Mouse (Mus musculus) heart, embryonic 16.5 days (tissue): ENCODE results near the gene Ywhab. TPM values are rescaled to one million over a fixed set of nuclear protein-coding genes. Genes with fewer than 3 reads are reported as not detected.

Experiments used
- ATAC-seq: fragments of 200-750 bp; cut with Nextera tagmentation; replicated peaks from 2 replicates; pipeline ENCODE4 v1.8.0; 2017; ENCODE audit warnings: moderate number of reproducible peaks; ENCODE audit not compliant: insufficient read depth, low FRiP score; ENCODE audit errors: extremely low read depth
- H3K27ac ChIP-seq: fragments of 300-500 bp; sonication (generic); 2 replicates; pipeline ENCODE4 v1.5.1; 2014; ENCODE audit warnings: mild to moderate bottlenecking, low read length, control low read depth, moderate library complexity
- H3K27me3 ChIP-seq: fragments of 300-500 bp; sonication (generic); 2 replicates; pipeline ENCODE4 v1.6.1; 2014; ENCODE audit warnings: low read length, mixed read lengths; ENCODE audit not compliant: control insufficient read depth, insufficient read depth
- H3K36me3 ChIP-seq: fragments of 300-500 bp; sonication (generic); 2 replicates; pipeline ENCODE4 v1.6.1; 2014; ENCODE audit not compliant: control insufficient read depth, insufficient read depth
- H3K4me1 ChIP-seq: fragments of 300-500 bp; sonication (generic); 2 replicates; pipeline ENCODE4 v1.6.1; 2014; ENCODE audit warnings: low read length, mixed read lengths; ENCODE audit not compliant: control insufficient read depth, insufficient read depth
- H3K4me2 ChIP-seq: fragments of 300-500 bp; sonication (generic); 2 replicates; pipeline ENCODE4 v1.6.1; 2014; ENCODE audit warnings: low read depth, mild to moderate bottlenecking, control low read depth, low read length
- H3K4me3 ChIP-seq: fragments of 300-500 bp; sonication (generic); 2 replicates; pipeline ENCODE4 v1.5.1; 2014; ENCODE audit warnings: mild to moderate bottlenecking, control low read depth, low read length
- H3K9ac ChIP-seq: fragments of 300-500 bp; sonication (generic); 2 replicates; pipeline ENCODE4 v1.6.1; 2014; ENCODE audit warnings: low read length, control low read depth
- H3K9me3 ChIP-seq: fragments of 300-500 bp; sonication (generic); replicated peaks from 2 replicates; pipeline ENCODE4 v1.6.1; 2016; ENCODE audit warnings: low read length; ENCODE audit not compliant: control insufficient read depth
- WGBS: fragments of 180-500 bp; shearing (Covaris S2); extraction: QIAGEN DNeasy Blood & Tissue Kit; methylation state at CpG from one replicate; pipeline ENCODE4 v1.1.7; 2014; 5-methylcytosine and 5-hydroxymethylcytosine counted together
- polyA plus RNA-seq: library from polyadenylated mRNA; unstranded; fragments of >200 nt; fragmentation: Nextera tagmentation; extraction: Ambion mirVana; gene quantifications from 2 replicates; pipeline ENCODE4 v1.2.1, GENCODE M21; 2015

Gene Ywhab
- polyA plus RNA-seq, 1 experiment from 2014 or later: 198 TPM

GRCm38 (mm10) chr2:163974056-163974455 is 20.7 kb upstream of the Ywhab start:
- H3K9ac ChIP-seq: no peak overlapping the region
- ATAC-seq: no peak
- peaks cover 4% of the 10 kb centered on the region; the same call in 1 of the 2 replicates for H3K27me3 ChIP-seq
- no peaks in the 10 kb centered on the region for H3K36me3 ChIP-seq
- no peak overlapping the region for H3K4me3 ChIP-seq
- no peak overlapping the region for H3K4me2 ChIP-seq
- H3K4me1 ChIP-seq: no peaks in the 10 kb centered on the region
- no peak overlapping the region for H3K27ac ChIP-seq
- WGBS: 78% methylated on average over 2 of the region's 2 CpGs
- no peaks in the 10 kb centered on the region for H3K9me3 ChIP-seq

GRCm38 (mm10) chr2:163976448-163976847 is 18.3 kb upstream of the Ywhab start:
- WGBS: 82% methylated on average over 6 of the region's 7 CpGs
- ATAC-seq: no peak
- Histone ChIP-seq H3K27me3 (peaks cover 3% of the 10 kb centered on the region; the same call in 1 of the 2 replicates), H3K36me3 (no peaks in the 10 kb centered on the region), H3K9ac (no peak overlapping the region), H3K27ac (no peak overlapping the region), H3K4me3 (no peak overlapping the region), H3K9me3 (no peaks in the 10 kb centered on the region), H3K4me2 (no peak overlapping the region), H3K4me1 (no peaks in the 10 kb centered on the region)

- Histone ChIP-seq H3K36me3 (no peaks in the 10 kb centered on the region), H3K4me1 (no peaks in the 10 kb centered on the region), H3K9ac (no peak overlapping the region), H3K9me3 (no peaks in the 10 kb centered on the region), H3K27ac (no peak overlapping the region), H3K4me2 (no peak overlapping the region), H3K4me3 (no peak overlapping the region), H3K27me3 (no peaks in the 10 kb centered on the region; the same call in 1 of the 2 replicates)
- WGBS: 47% methylated on average over 8 of the region's 8 CpGs
- ATAC-seq: no peak
Observed at GRCm38 (mm10) chr2:163987233-163987632, 7.5 kb upstream of the Ywhab start.

GRCm38 (mm10) chr2:163992871-163993270 is 1.9 kb upstream of the Ywhab start:
- ATAC-seq: no peak
- WGBS: 88% methylated on average over 2 of the region's 2 CpGs
- no peak overlapping the region for H3K27ac ChIP-seq
- H3K9me3 ChIP-seq: no peaks in the 10 kb centered on the region
- H3K4me3 ChIP-seq: no peak overlapping the region
- H3K4me1 ChIP-seq: peaks cover 12% of the 10 kb centered on the region
- no peak overlapping the region for H3K9ac ChIP-seq
- no peaks in the 10 kb centered on the region; the same call in 1 of the 2 replicates for H3K27me3 ChIP-seq
- no peaks in the 10 kb centered on the region for H3K36me3 ChIP-seq
- no peak overlapping the region for H3K4me2 ChIP-seq

GRCm38 (mm10) chr2:163994977-163995862 is 460 bp downstream of the Ywhab start:
- Histone ChIP-seq H3K27me3 (no peaks in the 10 kb centered on the region; the same call in 1 of the 2 replicates), H3K9ac (peak overlapping the region; percentile 98), H3K4me2 (peak overlapping the region; percentile 89), H3K36me3 (peaks cover 3% of the 10 kb centered on the region; the same call in 1 of the 2 replicates), H3K4me3 (peak overlapping the region; percentile 98), H3K4me1 (peaks cover 22% of the 10 kb centered on the region), H3K27ac (peak overlapping the region; percentile 97), H3K9me3 (no peaks in the 10 kb centered on the region)
- peak; percentile 99 for ATAC-seq
- WGBS: under 1% methylated on average over 77 of the region's 79 CpGs

- H3K27me3 ChIP-seq: no peaks in the 10 kb centered on the region
- H3K4me3 ChIP-seq: peak overlapping the region; percentile 98
- H3K4me2 ChIP-seq: peak overlapping the region; percentile 89
- no peak for ATAC-seq
- no peaks in the 10 kb centered on the region for H3K9me3 ChIP-seq
- H3K27ac ChIP-seq: no peak overlapping the region
- 68% methylated on average over 6 of the region's 6 CpGs for WGBS
- H3K4me1 ChIP-seq: peaks cover 28% of the 10 kb centered on the region
- peak overlapping the region; percentile 98 for H3K9ac ChIP-seq
- H3K36me3 ChIP-seq: peaks cover 3% of the 10 kb centered on the region; the same call in 1 of the 2 replicates
Observed at GRCm38 (mm10) chr2:163996275-163996674, 1.5 kb downstream of the Ywhab start.

GRCm38 (mm10) chr2:163996899-163997298 is 2.1 kb downstream of the Ywhab start:
- 51% methylated on average over 5 of the region's 5 CpGs for WGBS
- Histone ChIP-seq H3K36me3 (peaks cover 3% of the 10 kb centered on the region; the same call in 1 of the 2 replicates), H3K4me1 (peaks cover 31% of the 10 kb centered on the region), H3K4me2 (peak overlapping the region; percentile 89), H3K9ac (peak overlapping the region; percentile 47), H3K27ac (no peak overlapping the region), H3K4me3 (peak overlapping the region; percentile 14; the same call in 1 of the 2 replicates), H3K9me3 (no peaks in the 10 kb centered on the region), H3K27me3 (no peaks in the 10 kb centered on the region)
- ATAC-seq: no peak

GRCm38 (mm10) chr2:163998981-163999380 is 4.2 kb downstream of the Ywhab start:
- no peak overlapping the region for H3K4me3 ChIP-seq
- H3K4me2 ChIP-seq: no peak overlapping the region
- H3K9ac ChIP-seq: no peak overlapping the region
- H3K36me3 ChIP-seq: peaks cover 3% of the 10 kb centered on the region; the same call in 1 of the 2 replicates
- no peak overlapping the region for H3K27ac ChIP-seq
- H3K4me1 ChIP-seq: peaks cover 37% of the 10 kb centered on the region
- no peak for ATAC-seq
- H3K9me3 ChIP-seq: no peaks in the 10 kb centered on the region
- H3K27me3 ChIP-seq: no peaks in the 10 kb centered on the region
- 68% methylated on average over 6 of the region's 6 CpGs for WGBS

- no peak for ATAC-seq
- peaks cover 46% of the 10 kb centered on the region for H3K4me1 ChIP-seq
- WGBS: 88% methylated on average over 3 of the region's 3 CpGs
Observed at GRCm38 (mm10) chr2:164002637-164003036, 7.9 kb downstream of the Ywhab start.

More at GRCm38 (mm10) chr2:164002637-164003036, 7.9 kb downstream of the Ywhab start:
- H3K36me3 ChIP-seq: peaks cover 3% of the 10 kb centered on the region; the same call in 1 of the 2 replicates
- H3K27me3 ChIP-seq: no peaks in the 10 kb centered on the region
- no peak overlapping the region for H3K4me3 ChIP-seq
- H3K9ac ChIP-seq: no peak overlapping the region
- no peak overlapping the region for H3K27ac ChIP-seq
- no peaks in the 10 kb centered on the region for H3K9me3 ChIP-seq
- no peak overlapping the region for H3K4me2 ChIP-seq
